Mouse (Mus musculus) heart, postnatal 36 days (tissue): Measurements from ENCODE around the gene Kif6. TPM values are rescaled to one million over a fixed set of nuclear protein-coding genes. Genes with fewer than 3 reads are reported as not detected.

ENCODE experiments used
- total RNA-seq, 2 experiments: library from RNA; stranded (reverse); gene quantifications; 2 replicates each; pipeline ENCODE4 v1.2.3; 2021

The Kif6 gene
- total RNA-seq, 2 experiments from 2014 or later, result 2.1 to 2.2 TPM

Other genes with a start within 250 kb of the Kif6 start
- 10 to 100 TPM; 22.3 to 26.8 TPM for gene Mocs1, start 186.8 kb upstream of the Kif6 start, total RNA-seq
- 1 to 10 TPM; 7.6 to 7.8 TPM for gene Daam2, start 50.8 kb upstream of the Kif6 start, total RNA-seq